Mouse (Mus musculus) cerebellum, adult 8-10 months (tissue): ENCODE data around the gene Gm20388.

Experiments used
- DNase-seq: peaks from one replicate; pipeline ENCODE4 v3.0.0; 2022

The Gm20388 gene

DNA sequence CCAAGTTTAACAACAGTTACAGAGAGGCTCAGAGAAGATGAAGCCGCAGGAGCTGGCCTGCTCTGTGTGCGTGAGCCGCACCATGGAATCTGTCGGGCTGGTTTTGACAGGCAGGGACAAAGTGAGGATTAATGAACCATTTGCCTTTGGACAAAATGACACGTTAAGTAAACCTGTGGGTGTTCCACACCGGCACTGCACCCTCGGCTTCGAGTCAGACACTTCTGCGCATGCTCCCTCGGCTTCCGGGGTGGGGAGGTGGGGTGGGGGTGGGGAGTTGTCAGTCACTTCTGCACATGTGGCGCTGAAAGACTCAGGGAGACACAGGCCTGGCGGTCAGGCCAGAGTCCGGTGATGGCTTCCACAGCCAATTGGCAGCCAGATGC is 1352.7 kb downstream of the Gm20388 start:
- DNase-seq: no peak

DNA sequence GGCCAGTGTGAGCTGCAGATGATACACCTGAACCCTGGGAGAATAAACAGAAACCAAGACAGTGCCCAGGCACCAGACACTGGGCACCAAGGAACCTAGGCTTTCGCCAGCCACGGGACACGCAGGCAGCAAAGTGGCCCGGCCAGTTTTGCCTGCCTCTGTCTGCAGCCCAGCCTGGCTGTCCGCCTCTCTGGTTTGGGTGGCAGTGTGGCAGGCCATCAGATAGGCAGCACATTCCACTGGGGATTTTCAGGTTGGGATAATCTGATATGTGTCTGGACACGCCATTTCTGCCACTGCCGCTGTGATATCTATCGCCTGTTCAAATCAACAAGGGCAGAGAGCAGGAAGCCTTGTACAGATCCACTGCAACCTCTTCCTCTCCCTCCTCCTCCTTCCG is 1353.6 kb downstream of the Gm20388 start:
- DNase-seq: no peak

DNA sequence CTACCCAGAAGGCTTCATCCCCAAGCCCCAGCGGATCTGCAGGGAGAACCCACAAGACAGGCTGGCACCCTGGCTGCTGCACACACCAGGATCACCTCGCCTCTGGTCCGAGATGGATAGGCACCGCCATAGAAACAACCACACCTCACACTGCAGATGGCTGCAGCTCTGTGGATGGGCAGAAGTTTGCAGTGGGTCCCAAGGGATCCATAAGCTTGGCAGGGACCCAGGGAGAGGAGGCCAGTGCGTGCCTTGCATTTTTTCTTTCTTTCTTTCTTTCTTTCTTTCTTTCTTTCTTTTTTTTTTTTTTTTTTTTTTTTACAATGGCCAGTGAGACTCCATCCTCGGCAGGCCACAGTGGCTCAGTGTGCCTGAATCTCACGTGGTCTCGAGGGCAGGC is 1360.9 kb downstream of the Gm20388 start:
- DNase-seq: no peak

DNA sequence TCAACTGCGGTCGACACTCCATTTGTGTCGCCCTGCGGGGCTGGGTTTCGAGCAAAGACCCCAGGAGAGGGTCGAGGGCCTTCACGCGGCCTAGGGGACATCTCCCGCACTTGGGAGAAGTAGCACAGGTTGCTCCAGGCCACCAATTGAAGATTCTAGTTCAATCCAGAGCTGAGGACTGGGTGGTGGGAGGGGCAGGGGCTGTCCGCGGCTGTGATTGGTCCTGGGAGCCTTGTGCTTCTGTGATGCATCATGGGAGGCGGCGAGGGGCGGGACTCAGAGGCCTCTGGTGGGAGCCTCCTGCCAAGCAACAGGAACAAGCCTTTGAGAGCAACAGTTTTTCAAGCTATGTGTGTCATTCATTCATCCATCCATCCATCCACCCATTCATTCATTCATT is 1362.6 kb downstream of the Gm20388 start:
- peak; percentile 38 for DNase-seq

DNA sequence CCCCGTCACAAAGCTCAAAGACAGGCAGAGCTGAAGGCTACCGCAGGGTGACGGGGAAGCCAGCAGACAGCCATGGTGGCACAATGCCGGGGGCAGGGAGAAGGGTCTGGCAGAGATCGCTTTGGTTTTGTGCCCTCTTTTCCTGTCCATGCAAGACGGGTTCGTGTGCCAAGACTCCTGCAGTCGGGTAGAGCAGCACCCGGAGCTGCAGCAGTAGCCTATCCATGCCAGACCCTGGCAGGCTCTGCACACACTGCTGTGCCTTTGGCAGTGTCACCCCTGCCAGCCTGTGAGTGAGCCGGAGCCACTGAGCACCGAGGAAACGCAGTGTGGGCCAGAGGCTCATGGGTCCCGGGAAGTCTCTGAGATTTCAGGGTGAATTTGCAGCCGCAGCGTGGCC is 1363.0 kb downstream of the Gm20388 start:
- peak; percentile 66 for DNase-seq

DNA sequence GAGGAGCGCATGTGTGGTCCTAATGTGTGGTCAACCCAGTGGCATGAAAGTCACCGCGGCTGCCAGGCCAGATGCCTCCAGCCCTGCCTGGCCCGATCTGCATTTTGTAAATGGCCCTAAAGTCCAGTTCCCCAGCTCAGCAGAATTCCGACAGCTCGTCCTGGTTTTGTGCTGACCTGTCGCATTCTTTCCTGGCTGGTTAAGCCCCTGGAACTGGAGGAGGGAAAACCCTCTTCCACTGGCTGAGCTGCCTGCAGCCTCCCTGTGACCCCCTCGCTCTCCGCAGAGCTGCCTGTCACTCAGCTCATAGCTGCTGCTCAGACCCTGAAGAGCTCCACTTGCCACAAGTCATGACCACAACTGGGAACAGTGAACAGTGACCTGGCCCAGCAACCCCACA is 1369.8 kb downstream of the Gm20388 start:
- DNase-seq: no peak

DNA sequence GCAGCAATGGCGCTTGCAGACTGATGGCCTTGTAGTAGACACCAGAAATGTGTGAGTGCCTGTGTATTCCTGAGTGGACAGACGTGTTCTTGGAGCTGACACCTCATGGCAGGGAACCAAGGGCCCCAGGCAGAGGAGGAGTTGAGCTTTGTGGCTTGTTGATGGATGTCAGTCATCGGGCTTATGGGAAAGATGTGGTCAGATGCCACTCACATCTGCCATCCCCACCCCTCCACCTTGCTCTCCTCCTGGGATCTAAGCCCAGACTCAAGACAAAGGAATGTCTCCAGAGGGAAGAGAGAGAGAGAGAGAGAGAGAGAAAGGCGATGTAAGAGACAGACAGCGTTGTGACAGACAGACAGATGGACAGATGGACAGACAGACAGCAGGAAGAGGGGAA is 1378.7 kb downstream of the Gm20388 start:
- no peak for DNase-seq

DNA sequence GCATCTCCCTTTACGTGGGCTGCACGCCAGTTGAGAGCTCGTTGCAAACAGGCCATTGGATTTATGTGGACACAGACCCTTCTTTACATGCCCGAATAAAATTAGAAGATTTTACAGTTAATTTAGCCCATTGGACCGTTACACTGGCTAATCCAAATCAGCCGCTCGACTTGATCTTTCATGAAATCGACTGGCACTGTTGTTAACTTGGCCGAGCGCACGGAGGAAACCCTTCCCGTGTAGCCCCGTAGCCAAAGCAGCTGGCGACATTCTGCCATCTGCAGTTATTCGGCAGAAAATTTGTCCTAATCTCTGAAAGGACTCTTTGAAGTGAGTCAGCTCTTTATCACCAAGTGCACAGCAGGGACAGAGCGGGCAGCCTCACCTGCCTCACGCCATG is 1379.9 kb downstream of the Gm20388 start:
- no peak for DNase-seq

DNA sequence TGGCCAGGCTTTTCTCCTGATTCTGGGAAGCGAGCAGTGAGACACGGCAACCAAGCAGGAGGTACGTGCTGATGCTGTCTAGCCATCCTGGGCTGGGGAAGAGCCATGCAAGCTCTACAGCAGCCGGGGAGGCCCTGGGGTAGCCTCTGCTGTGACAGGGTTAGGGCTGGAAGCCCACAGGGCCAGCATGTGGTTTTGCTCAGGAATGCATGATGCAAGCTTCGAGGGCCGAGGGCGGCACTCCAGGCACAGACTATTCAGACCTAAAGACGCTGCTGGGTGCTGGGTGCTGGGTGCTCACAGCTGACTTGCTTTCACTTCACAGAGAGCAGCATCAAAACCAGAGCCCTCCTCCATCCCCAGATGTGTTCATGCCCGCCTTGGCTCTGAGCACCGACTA is 1382.8 kb downstream of the Gm20388 start:
- DNase-seq: no peak

DNA sequence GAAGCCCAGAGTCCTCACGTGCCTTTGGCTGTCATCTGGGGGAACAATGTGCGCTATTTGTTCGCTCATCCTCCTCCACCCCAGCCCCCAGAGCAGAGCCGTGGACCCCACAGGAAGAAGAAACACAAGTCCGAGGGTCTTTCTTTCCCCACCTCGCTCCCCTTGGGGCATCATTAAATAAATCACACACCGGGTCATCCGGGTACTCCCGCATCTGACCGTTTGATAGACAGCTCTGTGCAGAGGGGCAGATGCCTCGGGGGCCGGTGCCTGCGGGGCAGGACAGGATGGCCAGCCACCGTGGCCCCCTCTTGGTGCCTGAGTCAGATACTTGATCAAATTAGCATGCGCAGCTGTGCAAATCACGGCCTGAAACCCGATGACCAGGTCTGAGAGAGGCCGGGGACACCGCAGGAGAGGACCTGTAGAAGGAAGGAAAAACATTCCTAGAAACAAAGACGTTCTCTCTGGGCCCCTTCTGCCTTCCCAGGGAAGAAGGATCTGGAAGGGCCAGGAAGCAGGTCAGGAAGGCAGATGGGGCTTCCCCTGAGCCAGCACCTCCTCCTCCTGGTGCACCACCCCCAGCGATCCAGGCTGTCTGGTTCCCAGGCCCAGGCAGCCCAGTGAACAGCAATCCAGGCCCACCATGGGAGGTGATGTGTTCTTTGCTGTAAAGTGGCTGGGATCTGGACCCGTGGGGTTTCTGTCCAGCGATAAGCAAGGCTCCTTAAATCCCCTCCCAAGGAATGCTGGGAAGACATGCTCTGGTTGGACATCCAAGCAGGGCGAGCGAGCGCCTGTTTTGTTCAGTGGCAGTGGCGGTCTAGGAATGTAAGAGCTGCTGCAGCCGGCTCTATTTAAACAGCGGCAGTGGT is 1383.8 kb downstream of the Gm20388 start:
- DNase-seq: no peak

DNA sequence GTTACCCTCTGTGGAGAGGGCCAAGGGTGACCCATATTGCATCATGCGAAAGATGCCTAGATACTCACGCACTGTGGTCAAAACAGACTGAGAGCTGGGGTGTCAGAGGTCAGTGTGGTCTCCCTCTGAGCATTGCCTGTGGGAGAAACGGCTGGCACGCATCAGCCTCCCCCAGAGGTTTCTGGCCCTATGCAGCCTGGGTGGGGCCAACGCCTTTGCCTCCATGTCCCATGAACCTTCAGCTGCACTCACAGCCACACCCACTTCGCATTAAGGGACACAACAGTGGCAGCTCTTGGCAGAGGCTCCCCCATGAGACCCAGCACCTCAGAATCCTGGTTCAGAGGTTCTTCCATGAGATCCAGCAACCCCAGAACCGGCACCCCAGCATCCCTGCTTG is 1385.4 kb downstream of the Gm20388 start:
- no peak for DNase-seq

DNA sequence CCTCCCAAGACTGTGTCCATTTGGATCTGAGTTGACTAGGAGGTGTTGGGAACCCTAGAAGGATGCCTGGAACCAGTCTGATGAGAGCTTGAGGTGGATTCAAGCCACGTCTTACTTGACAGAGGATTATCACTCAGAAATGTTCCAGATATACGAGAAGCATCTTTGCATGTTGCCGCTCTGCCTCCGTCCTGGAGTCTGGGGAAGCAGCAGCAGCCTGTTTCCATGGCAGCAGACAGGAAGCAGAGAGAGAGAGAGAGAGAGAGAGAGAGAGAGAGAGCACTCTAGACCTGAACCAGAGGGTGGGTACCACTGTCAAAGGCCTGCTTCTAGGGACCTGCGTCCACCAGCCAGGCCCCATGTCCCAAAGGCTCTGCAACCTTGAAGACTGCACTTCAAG is 1386.0 kb downstream of the Gm20388 start:
- no peak for DNase-seq

DNA sequence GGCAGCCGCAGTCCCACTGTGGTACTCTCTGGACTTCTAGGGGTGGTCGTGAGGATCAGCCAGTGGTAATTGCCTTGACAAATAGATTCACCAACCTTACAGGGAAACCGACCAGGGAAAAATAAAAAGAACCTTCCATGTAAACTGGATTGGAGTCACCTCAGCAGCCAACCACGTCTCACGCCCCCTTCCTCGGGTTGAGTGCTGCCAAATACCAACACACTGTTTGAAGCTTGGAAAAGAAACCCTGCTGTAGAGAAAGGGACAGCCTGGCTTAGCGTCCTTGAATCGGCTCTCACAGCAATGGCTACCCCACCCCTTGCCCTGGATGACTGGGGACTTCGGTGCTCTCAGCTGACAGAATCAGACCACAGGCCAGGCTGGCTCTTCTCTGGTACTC is 1386.7 kb downstream of the Gm20388 start:
- DNase-seq: no peak

DNA sequence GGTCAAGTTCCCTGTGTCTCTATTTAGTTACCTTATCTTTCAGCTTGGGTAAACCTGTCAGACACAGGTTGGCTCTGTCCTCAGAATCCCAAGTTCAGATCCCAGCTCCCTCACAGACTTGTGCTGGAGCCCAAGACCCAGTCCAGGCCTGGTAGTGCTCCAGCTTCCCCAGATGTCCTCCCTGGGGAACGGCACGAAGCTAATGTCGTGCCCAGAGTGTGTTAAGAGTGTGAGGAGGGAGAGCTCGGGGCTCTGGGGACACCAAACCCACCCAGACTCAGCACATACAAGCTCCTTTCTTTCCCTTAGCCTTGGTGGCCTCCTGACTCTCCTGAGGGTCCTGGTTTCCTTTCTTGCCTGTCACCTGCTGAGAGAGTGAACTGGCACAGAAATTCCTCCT is 1389.4 kb downstream of the Gm20388 start:
- DNase-seq: no peak

DNA sequence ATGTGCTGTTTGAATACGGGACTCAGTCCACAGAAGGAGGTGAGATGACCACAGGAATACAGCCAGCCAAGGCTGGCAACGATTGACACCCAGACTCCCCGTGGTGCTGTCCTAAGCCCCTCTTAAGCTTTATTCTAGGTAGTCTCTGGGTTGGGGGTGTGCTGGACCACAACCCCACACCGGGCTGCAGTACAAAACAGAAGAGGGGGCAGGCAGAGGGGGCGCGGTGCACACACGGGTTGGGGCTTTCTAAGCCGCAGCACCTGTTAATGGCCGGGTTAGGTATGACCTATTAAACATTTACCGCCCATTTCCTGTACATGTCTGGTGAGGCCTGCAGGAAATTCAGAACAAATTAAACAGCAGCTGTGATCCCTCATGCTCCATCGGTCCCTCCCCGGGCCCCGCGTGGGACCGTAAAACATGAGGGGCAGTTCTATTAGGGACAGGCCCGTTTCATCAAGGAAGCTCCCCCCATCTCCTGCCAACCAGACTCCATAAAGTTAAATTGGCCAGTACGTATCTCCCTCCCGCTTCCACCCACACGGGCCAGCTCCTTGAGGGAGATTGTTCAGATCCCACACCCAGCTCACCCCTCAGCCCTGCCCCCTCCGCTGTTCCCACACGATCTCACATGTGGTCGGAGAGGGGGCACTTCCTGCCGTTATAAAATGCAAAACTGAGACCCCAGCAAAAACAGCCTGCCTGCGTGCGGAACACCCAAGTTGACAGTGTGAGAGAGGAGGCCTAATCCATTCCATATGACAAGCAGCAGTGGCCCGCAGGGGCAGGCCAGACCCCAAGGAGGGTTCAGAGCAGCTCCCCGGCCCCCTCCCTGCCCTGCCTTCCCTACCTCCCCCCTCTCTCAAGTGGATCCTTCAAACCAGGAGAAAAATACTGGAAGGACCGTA is 1390.1 kb downstream of the Gm20388 start:
- DNase-seq: no peak

DNA sequence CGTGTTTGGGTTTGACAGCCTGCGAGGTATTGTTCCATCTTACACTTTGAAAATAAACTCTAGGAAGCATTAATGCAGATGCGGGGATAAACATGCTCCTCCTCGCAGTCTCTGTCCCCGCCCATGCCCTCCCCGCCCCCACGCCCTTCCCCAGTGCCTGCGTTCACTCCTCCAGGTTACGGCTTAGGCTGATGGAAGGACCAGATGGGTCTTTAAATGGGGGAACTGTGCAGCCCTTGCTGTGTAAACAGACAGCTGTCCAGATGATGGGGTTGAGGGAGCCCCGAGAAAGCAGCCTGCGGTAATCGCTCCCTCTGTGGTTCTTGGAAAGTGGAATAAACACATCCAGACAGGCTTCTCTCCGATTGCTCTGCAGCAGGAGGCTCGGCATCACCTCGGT is 1390.8 kb downstream of the Gm20388 start:
- no peak for DNase-seq

DNA sequence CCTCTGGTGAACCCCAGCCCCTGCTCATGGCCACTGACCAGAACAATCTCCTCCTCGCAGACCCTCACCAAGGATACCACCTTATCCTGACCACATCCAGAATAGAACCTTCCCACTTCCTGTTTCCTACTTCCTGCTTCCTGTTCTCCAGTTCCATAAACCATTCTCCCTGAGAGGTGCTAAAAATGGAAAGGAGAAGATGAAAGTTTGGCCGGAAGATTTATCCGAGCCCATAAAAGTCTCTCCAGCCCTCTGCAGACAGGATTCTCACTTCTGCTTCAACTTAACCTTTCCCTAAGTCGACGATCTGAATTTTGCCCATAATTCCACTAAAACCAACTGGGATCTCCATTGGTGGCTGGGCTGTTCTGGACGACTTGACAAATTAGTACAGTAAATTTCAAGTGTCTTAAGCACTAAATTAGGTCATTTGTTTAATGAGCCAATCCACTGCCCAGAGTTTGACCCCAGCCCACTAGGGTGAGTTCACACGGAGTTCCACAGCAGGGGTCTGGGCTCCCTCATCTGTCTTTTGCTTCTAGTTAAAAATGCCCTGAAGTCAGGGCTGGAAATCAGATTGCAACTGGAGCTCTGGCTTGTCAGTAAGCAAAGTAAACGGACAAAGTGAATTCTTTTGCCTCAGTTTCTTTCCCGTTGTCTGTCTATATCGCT is 1391.5 kb downstream of the Gm20388 start:
- no peak for DNase-seq

DNA sequence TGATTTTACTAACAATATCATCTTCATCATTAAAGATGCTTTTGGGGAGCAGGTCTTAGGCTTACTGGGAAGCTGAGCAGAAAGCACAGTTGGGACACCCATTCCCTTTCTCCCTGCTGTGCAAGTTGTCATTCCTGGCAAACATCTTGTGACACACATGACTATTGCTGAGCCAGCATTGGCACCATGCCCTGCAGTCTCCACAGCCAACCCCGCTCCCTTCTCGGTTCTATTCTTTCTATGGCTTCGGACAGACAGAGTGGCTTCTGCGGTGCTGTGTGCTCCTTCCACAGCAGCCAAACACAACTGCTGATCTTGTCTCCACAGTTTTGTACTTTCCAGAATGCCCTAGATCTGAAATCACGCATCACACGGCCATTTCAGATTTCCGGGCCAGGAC is 1397.1 kb downstream of the Gm20388 start:
- DNase-seq: no peak

DNA sequence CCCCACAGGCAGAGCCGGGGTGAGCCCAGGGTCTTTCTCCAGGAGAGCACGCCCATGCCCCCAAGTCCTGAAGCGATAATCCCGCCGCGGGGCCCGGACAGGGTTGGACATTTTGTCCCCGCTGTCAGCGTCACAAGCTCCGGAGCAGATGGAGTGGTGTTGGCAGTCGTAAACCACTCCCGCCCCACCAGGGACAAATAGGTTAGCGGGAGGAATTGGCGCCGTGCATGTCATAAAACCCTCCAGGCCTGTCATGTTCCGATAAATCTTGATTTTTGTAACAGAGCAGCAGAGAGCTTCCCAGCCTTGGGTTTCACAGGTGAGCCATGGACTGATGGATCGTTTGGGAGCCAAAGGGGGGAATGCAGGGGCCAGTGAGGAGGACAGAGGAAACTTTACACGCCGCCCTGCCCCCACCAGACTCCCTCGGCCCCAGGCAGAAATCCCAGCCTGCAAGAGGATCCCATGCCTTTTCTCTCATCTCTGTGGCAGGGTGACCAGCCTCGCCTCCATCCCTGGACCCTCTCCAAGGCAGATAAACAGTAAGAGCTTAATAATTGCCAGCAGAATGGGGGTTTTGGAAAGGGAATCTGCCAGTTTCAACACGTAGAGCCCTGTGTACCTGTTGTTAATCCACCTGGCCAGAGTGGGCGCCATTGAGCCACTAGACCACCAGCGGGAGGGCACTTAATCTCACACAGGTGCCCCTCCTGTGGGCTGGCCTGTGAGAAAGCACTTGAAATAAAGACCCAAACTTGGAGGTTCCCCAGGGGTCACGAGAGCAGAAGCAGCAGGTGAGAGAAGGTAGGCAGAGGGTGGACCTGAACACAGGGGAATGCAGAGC is 1400.6 kb downstream of the Gm20388 start:
- DNase-seq: peak; percentile 8

DNA sequence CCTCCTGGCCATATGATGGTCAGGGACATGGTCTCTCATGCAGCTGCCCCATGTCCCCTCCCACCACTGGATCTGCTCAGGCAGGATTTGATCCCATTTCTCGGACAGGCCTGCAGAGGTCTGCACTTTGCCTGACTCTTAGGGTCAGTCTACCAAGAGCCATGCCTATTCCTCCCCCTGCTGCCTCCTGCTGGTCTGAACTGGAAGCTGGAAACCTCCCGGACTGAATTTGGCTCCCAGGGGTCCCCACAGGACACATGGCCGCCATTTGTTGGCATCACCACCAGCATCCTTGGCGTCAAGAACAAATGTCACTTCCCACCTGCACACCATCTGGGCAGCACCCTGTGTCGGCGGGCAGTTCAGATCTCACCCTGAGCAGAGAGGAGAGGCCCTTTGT is 1402.8 kb downstream of the Gm20388 start:
- peak; percentile 4 for DNase-seq

DNA sequence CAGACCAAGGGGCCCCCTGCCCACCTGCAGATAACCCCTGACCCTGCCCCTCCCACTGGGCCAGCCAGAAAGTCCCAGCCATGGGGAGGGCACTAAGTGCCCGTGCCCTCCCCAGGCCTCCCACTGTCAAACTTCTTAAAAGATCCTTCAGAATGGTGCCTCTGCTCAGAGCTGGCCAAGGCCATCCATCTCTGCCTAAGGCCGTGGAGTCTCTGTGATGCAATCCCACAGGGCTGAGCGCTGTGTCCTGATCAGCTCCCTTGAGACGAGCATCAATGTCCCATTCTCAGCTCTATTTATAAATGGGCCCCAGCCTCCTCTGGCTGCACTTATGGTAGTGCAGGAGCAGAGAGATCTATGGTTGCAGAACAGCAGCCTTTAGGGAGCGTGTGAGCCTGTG is 1403.4 kb downstream of the Gm20388 start:
- DNase-seq: no peak

DNA sequence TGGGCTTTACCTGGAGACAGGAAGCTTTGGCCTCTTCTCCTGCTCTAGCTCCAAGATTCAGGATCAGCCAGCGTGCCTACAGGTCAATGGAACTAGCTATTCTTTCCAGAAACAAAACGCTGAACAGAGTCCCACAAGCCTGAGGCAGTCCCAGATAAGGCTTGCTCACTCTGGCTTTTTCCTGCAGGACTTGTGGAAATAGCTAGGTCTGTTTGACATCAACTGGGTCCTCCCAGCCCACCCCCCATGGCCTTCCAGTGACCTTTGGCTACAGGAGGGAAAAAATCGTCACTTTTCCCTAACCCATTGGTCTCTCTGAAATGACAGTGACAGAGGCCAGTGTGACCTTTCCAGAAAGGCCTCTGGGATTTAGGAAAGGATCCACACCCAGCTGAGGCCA is 1404.9 kb downstream of the Gm20388 start:
- DNase-seq: no peak

DNA sequence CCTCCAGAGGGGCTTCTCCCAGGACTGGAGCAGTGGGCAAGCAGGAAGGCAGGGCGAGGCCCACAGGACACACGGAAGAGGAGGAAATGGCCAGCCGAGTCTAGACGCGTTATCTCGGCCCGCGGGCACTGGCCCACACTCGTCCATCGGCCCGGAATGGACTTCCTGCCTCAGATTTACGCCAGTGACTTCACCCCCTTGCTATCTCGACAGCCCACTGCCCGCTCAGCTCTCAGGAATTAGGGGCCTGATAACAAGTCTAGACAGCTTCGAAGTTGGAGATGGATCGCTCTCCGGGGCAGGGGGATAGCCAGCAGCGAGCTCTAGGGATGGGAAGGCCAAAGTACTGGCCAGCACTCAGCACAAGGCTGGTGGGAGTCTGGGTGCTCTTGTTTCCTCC is 1405.4 kb downstream of the Gm20388 start:
- DNase-seq: no peak
